Mouse (Mus musculus) hindbrain, embryonic 14.5 days (tissue): ENCODE data around the gene Rph3al. TPM values are rescaled to one million over a fixed set of nuclear protein-coding genes. Genes with fewer than 3 reads are reported as not detected.

Experiments
- ATAC-seq: fragments of 200-750 bp; cut with Nextera tagmentation; 2 replicates; pipeline ENCODE4 v1.8.0; 2017; ENCODE audit warnings: moderate number of reproducible peaks, mild to moderate bottlenecking, moderate TSS enrichment, moderate library complexity; ENCODE audit not compliant: low FRiP score
- DNase-seq: peaks from one replicate; pipeline ENCODE4 v3.0.0-alpha.2; 2015; ENCODE audit warnings: low spot score
- H3K27ac ChIP-seq: fragments of 300-500 bp; sonication (generic); 2 replicates; pipeline ENCODE4 v1.5.1; 2014; ENCODE audit warnings: mild to moderate bottlenecking, moderate library complexity
- H3K27me3 ChIP-seq: fragments of 300-500 bp; sonication (generic); 2 replicates; pipeline ENCODE4 v1.6.1; 2014; ENCODE audit warnings: mild to moderate bottlenecking, low read length, mixed read lengths; ENCODE audit not compliant: control insufficient read depth, insufficient read depth
- H3K36me3 ChIP-seq: fragments of 300-500 bp; sonication (generic); replicated peaks from 2 replicates; pipeline ENCODE4 v1.6.1; 2014; ENCODE audit not compliant: control insufficient read depth, insufficient read depth
- H3K4me1 ChIP-seq: fragments of 300-500 bp; sonication (generic); replicated peaks from 2 replicates; pipeline ENCODE4 v1.6.1; 2014; ENCODE audit warnings: antibody characterized with exemption, low read length, mixed read lengths; ENCODE audit not compliant: control insufficient read depth, insufficient read depth
- H3K4me2 ChIP-seq: fragments of 300-500 bp; sonication (generic); replicated peaks from 2 replicates; pipeline ENCODE4 v1.6.1; 2014; ENCODE audit warnings: mild to moderate bottlenecking, moderate library complexity
- H3K4me3 ChIP-seq: fragments of 300-500 bp; sonication (generic); replicated peaks from 2 replicates; pipeline ENCODE4 v1.5.1; 2014; ENCODE audit warnings: mild to moderate bottlenecking, low read length
- H3K9ac ChIP-seq: fragments of 300-500 bp; sonication (generic); 2 replicates; pipeline ENCODE4 v1.6.1; 2014
- H3K9me3 ChIP-seq: fragments of 300-500 bp; sonication (generic); 2 replicates; pipeline ENCODE4 v1.6.1; 2016; ENCODE audit warnings: low read length; ENCODE audit not compliant: control insufficient read depth
- WGBS: fragments of 180-500 bp; shearing (Covaris S2); extraction: QIAGEN DNeasy Blood & Tissue Kit; methylation state at CpG from one replicate; pipeline ENCODE4 v1.1.7; 2014; 5-methylcytosine and 5-hydroxymethylcytosine counted together
- polyA plus RNA-seq: library from polyadenylated mRNA; unstranded; fragments of >200 nt; fragmentation: Nextera tagmentation; extraction: Ambion mirVana; gene quantifications from 2 replicates; pipeline ENCODE4 v1.2.1, GENCODE M21; 2014

The Rph3al gene
- polyA plus RNA-seq, 1 experiment from 2014 or later, result 2.9 TPM

DNA sequence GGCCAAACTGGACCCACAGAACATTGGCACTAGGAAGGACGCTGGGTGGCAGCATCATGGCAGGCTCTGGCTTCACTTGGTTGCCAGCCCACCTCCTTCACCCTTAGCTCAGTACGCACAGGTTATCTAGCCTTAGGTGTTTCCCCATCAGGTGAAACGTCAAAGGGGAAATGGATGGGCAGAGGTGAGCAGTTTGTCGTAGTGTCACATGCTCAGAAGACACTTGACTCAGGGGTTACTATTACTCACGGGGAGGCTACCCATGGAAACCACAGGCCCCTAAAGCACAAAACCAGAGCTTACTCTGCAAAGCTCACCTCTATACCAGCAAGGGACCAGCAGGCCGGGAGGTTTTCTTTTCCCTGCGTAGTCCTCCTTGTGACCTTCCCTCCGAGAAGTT lies 59.8 kb downstream of the Rph3al start:
- H3K4me1 ChIP-seq, result no peaks in the 10 kb centered on the region
- H3K36me3 ChIP-seq, result no peaks in the 10 kb centered on the region
- H3K27me3 ChIP-seq, result no peaks in the 10 kb centered on the region
- H3K4me3 ChIP-seq, result no peak overlapping the region
- no peak overlapping the region for H3K27ac ChIP-seq
- no peak overlapping the region for H3K9ac ChIP-seq
- 87% methylated on average over 8 of the region's 8 CpGs for WGBS
- DNase-seq (no peak), ATAC-seq (no peak)
- H3K4me2 ChIP-seq, result no peak overlapping the region
- no peaks in the 10 kb centered on the region for H3K9me3 ChIP-seq

DNA sequence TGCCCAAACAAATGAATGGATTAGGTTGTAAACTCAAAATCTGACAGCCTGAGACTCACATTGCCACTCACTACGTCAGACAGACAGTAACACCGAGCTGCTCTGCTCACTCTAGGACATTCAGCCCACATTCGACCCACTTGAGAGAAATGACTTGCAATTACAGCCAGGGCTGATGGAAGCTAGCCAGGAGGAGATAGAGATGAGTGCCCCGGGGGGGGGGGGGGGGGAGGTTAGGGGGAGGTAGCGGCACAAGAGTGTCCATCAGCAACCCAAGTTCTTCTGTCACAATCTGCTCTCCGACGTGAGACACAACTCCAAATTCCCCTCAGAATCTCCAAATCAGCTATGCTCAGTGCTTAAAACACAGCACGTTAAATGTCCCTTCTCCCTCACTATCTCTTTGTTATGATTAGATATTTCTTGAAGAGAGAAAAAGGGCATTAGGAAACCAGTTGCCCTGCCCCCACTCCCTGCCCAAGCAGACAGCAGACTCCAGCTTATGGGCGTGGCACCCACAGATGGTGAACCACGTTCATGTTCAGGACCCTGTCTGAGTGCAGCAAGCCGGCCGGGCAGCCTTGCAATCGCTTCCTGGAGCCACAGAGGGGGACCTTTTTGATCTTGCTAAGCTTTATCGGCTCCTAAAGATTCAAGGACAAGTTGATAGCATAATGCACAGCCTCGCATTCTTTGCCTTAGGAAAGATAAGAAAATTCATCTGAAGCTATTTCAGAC lies 62.0 kb downstream of the Rph3al start:
- no peak for DNase-seq
- no peaks in the 10 kb centered on the region for H3K9me3 ChIP-seq
- ATAC-seq, result no peak
- no peaks in the 10 kb centered on the region for H3K27me3 ChIP-seq
- H3K4me1 ChIP-seq, result peaks cover 3% of the 10 kb centered on the region; the same call in 1 of the 2 replicates
- 47% methylated on average over 14 of the region's 15 CpGs for WGBS
- no peak overlapping the region for H3K27ac ChIP-seq
- H3K36me3 ChIP-seq, result no peaks in the 10 kb centered on the region
- no peak overlapping the region for H3K9ac ChIP-seq
- no peak overlapping the region for H3K4me2 ChIP-seq
- H3K4me3 ChIP-seq, result no peak overlapping the region

DNA sequence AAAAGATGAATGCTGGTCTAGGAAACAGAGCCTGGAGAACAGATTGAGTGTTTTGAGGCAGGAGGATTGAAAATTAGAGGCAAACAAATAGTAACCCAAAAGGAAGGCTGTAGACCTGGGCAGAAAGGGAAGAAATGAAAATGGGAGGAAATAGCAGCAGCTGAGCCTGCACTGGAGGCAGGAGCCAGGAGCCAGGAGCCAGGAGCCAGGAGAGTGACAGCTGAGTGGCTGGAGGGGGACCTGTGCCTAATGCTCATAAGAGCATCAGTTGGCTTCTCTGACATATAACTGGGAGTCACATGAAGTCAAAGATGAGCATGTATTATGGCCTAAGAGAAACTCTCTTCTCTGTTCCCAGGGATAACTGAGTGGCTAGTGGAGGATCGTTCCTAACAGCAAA lies 66.5 kb downstream of the Rph3al start:
- DNase-seq, result no peak
- no peak overlapping the region for H3K4me2 ChIP-seq
- H3K4me1 ChIP-seq, result peaks cover 18% of the 10 kb centered on the region
- no peak overlapping the region for H3K9ac ChIP-seq
- WGBS, result 77% methylated on average over 1 of the region's 1 CpGs
- no peaks in the 10 kb centered on the region for H3K27me3 ChIP-seq
- H3K36me3 ChIP-seq, result no peaks in the 10 kb centered on the region
- no peak for ATAC-seq
- H3K4me3 ChIP-seq, result no peak overlapping the region
- H3K27ac ChIP-seq, result no peak overlapping the region
- H3K9me3 ChIP-seq, result no peaks in the 10 kb centered on the region

DNA sequence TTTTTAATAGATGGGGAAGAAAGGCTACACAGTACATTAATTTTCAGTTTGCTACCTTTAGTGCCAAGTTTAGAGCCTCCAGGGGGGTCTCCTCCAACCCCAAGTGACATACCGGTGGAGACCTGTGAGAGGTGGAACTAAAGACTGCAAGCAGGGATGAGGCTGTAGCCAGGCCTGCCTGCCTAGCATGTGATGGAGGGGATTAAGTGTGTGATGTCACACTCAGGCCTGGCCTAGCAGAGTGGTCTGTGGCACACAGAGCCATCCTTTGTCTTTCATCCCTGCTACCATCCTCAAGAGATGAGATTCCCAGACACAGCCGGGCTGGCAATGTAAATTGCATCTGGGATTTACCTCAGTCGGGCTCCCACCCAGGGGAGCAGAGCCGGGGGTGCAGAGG lies 67.3 kb downstream of the Rph3al start:
- no peaks in the 10 kb centered on the region for H3K9me3 ChIP-seq
- H3K27me3 ChIP-seq, result no peaks in the 10 kb centered on the region
- peak overlapping the region; percentile 49; the same call in 1 of the 2 replicates for H3K27ac ChIP-seq
- ATAC-seq, result no peak
- no peak for DNase-seq
- 0 out of 2 replicates have a peak overlapping the region, but pooled peaks have one; percentile 13 for H3K9ac ChIP-seq
- H3K4me1 ChIP-seq, result peaks cover 19% of the 10 kb centered on the region
- 56% methylated on average over 4 of the region's 4 CpGs for WGBS
- no peak overlapping the region for H3K4me3 ChIP-seq
- H3K4me2 ChIP-seq, result no peak overlapping the region
- no peaks in the 10 kb centered on the region for H3K36me3 ChIP-seq

DNA sequence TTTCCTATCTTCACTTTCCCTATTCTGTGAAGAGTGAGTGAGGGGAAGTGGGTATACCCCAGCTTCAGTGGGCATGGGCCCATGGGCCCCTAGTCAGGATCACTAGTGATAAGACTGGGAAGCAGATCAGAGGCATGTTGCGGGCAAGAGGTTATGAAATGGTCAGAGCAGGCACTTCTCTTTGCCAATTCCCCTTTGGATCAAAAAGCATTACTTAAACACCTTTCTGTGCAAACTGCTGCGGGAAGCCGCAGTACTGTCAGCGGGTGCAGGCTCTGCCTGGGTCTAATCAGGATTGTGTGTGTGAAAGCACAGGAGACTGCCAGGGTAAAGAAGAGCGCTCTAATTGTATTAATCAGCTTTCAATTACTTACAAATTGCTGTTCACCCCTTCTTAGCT lies 67.8 kb downstream of the Rph3al start:
- WGBS, result 53% methylated on average over 5 of the region's 5 CpGs
- H3K27me3 ChIP-seq, result no peaks in the 10 kb centered on the region
- H3K9ac ChIP-seq, result no peak overlapping the region
- H3K4me1 ChIP-seq, result peaks cover 25% of the 10 kb centered on the region
- H3K36me3 ChIP-seq, result no peaks in the 10 kb centered on the region
- no peaks in the 10 kb centered on the region for H3K9me3 ChIP-seq
- DNase-seq (no peak), ATAC-seq (no peak)
- peak overlapping the region; percentile 28 for H3K27ac ChIP-seq
- H3K4me2 ChIP-seq, result no peak overlapping the region
- H3K4me3 ChIP-seq, result no peak overlapping the region

DNA sequence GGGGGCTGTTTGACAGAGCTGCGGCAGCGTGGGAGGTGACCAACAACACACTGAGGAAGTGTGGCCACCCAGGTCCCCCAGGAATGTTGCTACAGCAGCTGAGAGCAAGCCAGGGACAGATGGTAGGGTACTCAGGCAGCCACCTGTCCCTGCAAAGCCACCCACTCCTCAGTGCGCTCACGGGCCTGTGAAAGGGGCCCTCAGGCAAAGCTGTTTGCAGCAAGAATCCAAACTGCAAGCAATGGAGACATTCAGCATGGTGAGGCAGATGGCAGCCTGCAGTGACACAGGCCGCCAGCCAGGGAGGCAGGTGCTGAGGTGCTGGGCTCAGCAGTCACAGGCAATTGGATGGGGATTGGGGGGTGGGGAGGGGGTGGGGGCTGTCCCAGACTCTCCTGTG lies 68.3 kb downstream of the Rph3al start:
- peak; percentile 57; the same call in 1 of the 2 replicates for ATAC-seq
- no peak overlapping the region for H3K9ac ChIP-seq
- H3K9me3 ChIP-seq, result no peaks in the 10 kb centered on the region

DNA sequence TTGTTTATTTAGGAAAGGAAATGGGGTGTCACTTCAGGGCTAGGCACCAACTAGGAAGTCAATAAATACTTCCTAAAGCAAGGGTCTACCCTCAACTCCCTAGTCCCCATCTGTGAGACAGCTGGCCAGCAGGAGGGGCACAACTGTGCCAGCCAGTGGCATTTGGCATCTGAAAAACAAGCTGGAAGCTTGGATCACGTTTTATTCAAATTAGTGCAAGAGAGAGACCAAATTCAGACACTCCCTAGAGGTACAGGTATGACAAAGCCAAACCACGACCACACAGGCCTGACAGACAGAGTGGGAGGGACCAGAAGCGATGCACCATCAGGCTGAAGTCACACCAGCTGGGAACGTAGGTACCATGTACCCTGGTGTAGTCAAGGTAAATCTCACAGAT lies 71.4 kb downstream of the Rph3al start:
- no peaks in the 10 kb centered on the region for H3K9me3 ChIP-seq
- no peak overlapping the region for H3K27ac ChIP-seq
- H3K36me3 ChIP-seq, result no peaks in the 10 kb centered on the region
- no peaks in the 10 kb centered on the region for H3K27me3 ChIP-seq
- WGBS, result 64% methylated on average over 4 of the region's 4 CpGs
- ATAC-seq, result no peak
- peaks cover 37% of the 10 kb centered on the region for H3K4me1 ChIP-seq
- H3K4me3 ChIP-seq, result no peak overlapping the region
- DNase-seq, result no peak
- no peak overlapping the region for H3K9ac ChIP-seq
- no peak overlapping the region for H3K4me2 ChIP-seq

More for the DNA sequence above, 68.3 kb downstream of the Rph3al start:
- 35% methylated on average over 5 of the region's 5 CpGs for WGBS
- Histone ChIP-seq H3K4me3 (no peak overlapping the region), H3K36me3 (no peaks in the 10 kb centered on the region), H3K27me3 (no peaks in the 10 kb centered on the region), H3K4me1 (peaks cover 25% of the 10 kb centered on the region), H3K4me2 (no peak overlapping the region), H3K27ac (peak overlapping the region; percentile 28)
- no peak for DNase-seq

DNA sequence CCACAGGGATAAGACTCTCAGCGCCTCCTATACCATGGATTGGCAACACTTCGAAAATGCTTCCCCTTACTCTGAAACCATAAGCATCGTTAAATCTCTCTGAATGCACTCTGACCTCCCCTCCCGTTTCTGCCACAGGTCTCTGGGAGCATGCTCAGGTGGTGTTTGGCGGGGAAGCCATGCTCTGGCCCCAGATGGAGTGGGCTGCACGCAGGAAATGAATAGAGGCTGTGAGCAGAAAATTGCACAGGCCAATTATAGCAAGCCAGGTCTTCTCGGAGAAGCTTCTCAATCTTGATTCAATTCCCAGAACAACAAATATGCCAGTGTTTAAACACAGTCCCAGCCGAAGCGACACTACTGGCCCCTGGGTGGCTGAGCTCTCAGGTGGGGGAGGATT lies 72.4 kb downstream of the Rph3al start:
- no peak for ATAC-seq
- DNase-seq, result no peak
- Histone ChIP-seq H3K36me3 (no peaks in the 10 kb centered on the region), H3K4me1 (peaks cover 40% of the 10 kb centered on the region), H3K27me3 (no peaks in the 10 kb centered on the region), H3K27ac (peak overlapping the region; percentile 10; the same call in 1 of the 2 replicates), H3K9me3 (no peaks in the 10 kb centered on the region), H3K9ac (no peak overlapping the region), H3K4me2 (no peak overlapping the region), H3K4me3 (no peak overlapping the region)
- WGBS, result 29% methylated on average over 9 of the region's 9 CpGs

DNA sequence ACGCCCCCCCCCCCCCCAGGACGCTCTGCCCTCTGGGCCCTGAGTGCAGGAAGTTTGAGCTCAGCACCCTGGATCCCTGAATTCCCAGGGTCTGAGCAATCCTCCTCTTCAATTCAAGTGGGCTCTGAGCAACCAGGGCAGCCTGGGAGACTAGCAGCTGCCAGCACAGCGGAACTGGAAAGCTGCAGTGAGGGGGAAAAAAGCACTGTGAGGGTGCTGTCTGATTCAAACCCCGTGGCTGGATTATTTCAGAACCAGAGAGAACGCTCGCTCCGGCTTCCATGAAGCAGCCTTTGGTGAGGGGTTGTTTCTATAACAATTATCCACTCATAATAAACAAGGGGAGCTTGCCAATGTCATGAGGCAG lies 73.0 kb downstream of the Rph3al start:
- Histone ChIP-seq H3K4me3 (no peak overlapping the region), H3K4me1 (peaks cover 40% of the 10 kb centered on the region), H3K27me3 (no peaks in the 10 kb centered on the region), H3K27ac (no peak overlapping the region), H3K9ac (no peak overlapping the region), H3K36me3 (no peaks in the 10 kb centered on the region), H3K9me3 (no peaks in the 10 kb centered on the region), H3K4me2 (no peak overlapping the region)
- DNase-seq (no peak), ATAC-seq (no peak)
- 29% methylated on average over 7 of the region's 7 CpGs for WGBS
